Comparison of ENCODE assay signal across 8 mouse cellular contexts in genomic region chr5:73006784-73007581, GRCm38 (mm10). TPM values are rescaled to one million over a fixed set of nuclear protein-coding genes. Genes with fewer than 3 reads are reported as not detected.
DNase-seq lines count a peak whose midpoint lies in the region; ATAC-seq and TF ChIP-seq lines count a peak whose summit lies in the region.

TSS of gene Slc10a4 (plus strand) at chr5:73006883.

- peak within 1 kb of the TSS; percentile 28; the same call in 1 of the 2 replicates for H3K9ac ChIP-seq in midbrain, embryonic 11.5 days (ENCODE audit: low read length)

- peak within 1 kb of the TSS; percentile 46 for H3K4me2 ChIP-seq in midbrain, embryonic 11.5 days

- no peaks in the 10 kb centered on the region for H3K4me1 ChIP-seq in midbrain, embryonic 11.5 days (ENCODE audit: control insufficient read depth, insufficient read depth, low read length)

- H3K36me3 ChIP-seq in midbrain, embryonic 11.5 days (ENCODE audit: control insufficient read depth, insufficient read depth, low read length), result no peaks in the 10 kb centered on the region

- 8% methylated on average over 63 of the region's 65 CpGs for WGBS in midbrain, embryonic 11.5 days

- no peak for TF ChIP-seq CTCF in layer of hippocampus, adult 2 months (conservative IDR thresholded peaks at IDR 0.05)

- peak within 1 kb of the TSS; percentile 42 for H3K4me3 ChIP-seq in layer of hippocampus, adult 2 months
- H3K4me3 ChIP-seq in midbrain, embryonic 11.5 days (ENCODE audit: low read depth, low read length), result peak within 1 kb of the TSS; percentile 29

- DNase-seq in layer of hippocampus, adult 2 months (ENCODE audit: low spot score in 2 of 2), result no peak
- DNase-seq in layer of hippocampus, adult 9-11 months, result no peak
- peak; percentile 56 for DNase-seq in adrenal gland, postnatal 10 days
- DNase-seq in gastrocnemius, postnatal 25 days, result peak; percentile 7
- DNase-seq in kidney, postnatal 25 days, result peak; percentile 6 to 48
- DNase-seq in midbrain, embryonic 11.5 days (ENCODE audit: low spot score, missing footprints), result peak; percentile 95
- DNase-seq in layer of hippocampus, postnatal 14 days (ENCODE audit: low spot score in 2 of 2), result no peak
- no peak for DNase-seq in c-Kit-positive CD71-positive TER-119-positive erythroid progenitor cells, embryonic 14.5 days (ENCODE audit: low spot score)

- peaks cover 13% of the 10 kb centered on the region; the same call in 1 of the 2 replicates for H3K27me3 ChIP-seq in midbrain, embryonic 11.5 days (ENCODE audit: control insufficient read depth, insufficient read depth, low read length)

- peak; percentile 94 for ATAC-seq in midbrain, embryonic 11.5 days (ENCODE audit: low FRiP score)

- no peak within 1 kb of the TSS for H3K27ac ChIP-seq in layer of hippocampus, adult 2 months
- H3K27ac ChIP-seq in midbrain, embryonic 11.5 days (ENCODE audit: low read depth, low read length), result no peak within 1 kb of the TSS

- H3K9me3 ChIP-seq in midbrain, embryonic 11.5 days (ENCODE audit: control insufficient read depth, low read length), result no peaks in the 10 kb centered on the region

RNA-seq across cellular contexts. Expression of gene Slc10a4, which starts in this region (rescaled TPM):
- under 1 TPM; 0.23 to 0.86 TPM for total RNA-seq in layer of hippocampus, adult 2 months (2021)
- total RNA-seq in adrenal gland, postnatal 10 days (2021), result 10 to 100 TPM; 11.1 to 14.8 TPM
- total RNA-seq in gastrocnemius, postnatal 25 days (2021), result not detected
- polyA plus RNA-seq in midbrain, embryonic 11.5 days (2014; fragmentation: Nextera tagmentation; extraction: Ambion mirVana), result 8.3 and 9.0 TPM in 2 replicates
- 1 to 10 TPM; 1.8 to 3.0 TPM for total RNA-seq in layer of hippocampus, postnatal 14 days (2021)

Comparison
In these comparisons a context has a peak if more than half of its experiments do, and no peak if none do; other contexts are left out.
1. Peak in DNase-seq in gastrocnemius, postnatal 25 days; RNA of the gene not detected or under 1 TPM.
2. DNase-seq: peak in adrenal gland, postnatal 10 days (single experiment), kidney, postnatal 25 days (2 of 2) and midbrain, embryonic 11.5 days (single experiment); none in layer of hippocampus, adult 2 months (0 of 2), layer of hippocampus, adult 9-11 months (single experiment), layer of hippocampus, postnatal 14 days (0 of 2) and c-Kit-positive CD71-positive TER-119-positive erythroid progenitor cells, embryonic 14.5 days (single experiment).